Comparison of ENCODE assay signal across 22 mouse cellular contexts in genomic region chr19:15348356-15348755, GRCm38 (mm10).
"Had no signal": no experiment of that assay in that cellular context is flagged by ENCODE, and none has a peak within 500 bp of the region (broad histone marks: within the 10 kb centered on the region; RNA-seq: fewer than 3 reads in every experiment).

No protein-coding gene starts in this region.

- ATAC-seq: liver, postnatal 0 days; lung, postnatal 0 days; midbrain, embryonic 13.5 days had no signal

- H3K36me3 ChIP-seq: limb, embryonic 12.5 days; limb, embryonic 15.5 days; midbrain, embryonic 10.5 days; midbrain, embryonic 13.5 days; neural tube, embryonic 12.5 days; neural tube, embryonic 15.5 days; stomach, embryonic 15.5 days had no signal

- H3K9me3 ChIP-seq: limb, embryonic 12.5 days; limb, embryonic 15.5 days; megakaryocyte, embryonic 14.5 days; midbrain, embryonic 10.5 days; midbrain, embryonic 13.5 days; neural tube, embryonic 12.5 days; neural tube, embryonic 15.5 days; stomach, embryonic 15.5 days had no signal

- H3K4me3 ChIP-seq: limb, embryonic 12.5 days; limb, embryonic 15.5 days; megakaryocyte, embryonic 14.5 days; midbrain, embryonic 10.5 days; midbrain, embryonic 13.5 days; neural tube, embryonic 12.5 days; neural tube, embryonic 15.5 days; stomach, embryonic 15.5 days had no signal

- H3K27ac ChIP-seq: kidney, postnatal 0 days; limb, embryonic 12.5 days; limb, embryonic 15.5 days; liver, embryonic 14.5 days; midbrain, embryonic 10.5 days; midbrain, embryonic 13.5 days; neural tube, embryonic 12.5 days; neural tube, embryonic 15.5 days; stomach, embryonic 15.5 days had no signal

- DNase-seq: kidney, postnatal 25 days; left cerebral cortex, postnatal 4 days; liver, postnatal 0 days; lung, embryonic 14.5 days; lung, postnatal 36 days; right cerebral cortex, adult 18-20 months; right cerebral cortex, postnatal 14 days; right cerebral cortex, postnatal 4 days; spleen, adult 18-20 months; thymus, postnatal 25 days had no signal

- H3K9ac ChIP-seq: limb, embryonic 12.5 days; limb, embryonic 15.5 days; liver, embryonic 14.5 days; liver, postnatal 0 days; lung, embryonic 14.5 days; midbrain, embryonic 13.5 days; neural tube, embryonic 12.5 days; neural tube, embryonic 15.5 days; stomach, embryonic 15.5 days had no signal

- H3K4me2 ChIP-seq: limb, embryonic 12.5 days; limb, embryonic 15.5 days; liver, embryonic 11.5 days; lung, embryonic 14.5 days; midbrain, embryonic 13.5 days; neural tube, embryonic 12.5 days; neural tube, embryonic 15.5 days; stomach, embryonic 15.5 days had no signal

- H3K4me1 ChIP-seq: limb, embryonic 12.5 days; limb, embryonic 15.5 days; megakaryocyte, embryonic 14.5 days; midbrain, embryonic 10.5 days; midbrain, embryonic 13.5 days; neural tube, embryonic 12.5 days; neural tube, embryonic 15.5 days; stomach, embryonic 15.5 days had no signal

- H3K27me3 ChIP-seq: limb, embryonic 12.5 days; limb, embryonic 15.5 days; megakaryocyte, embryonic 14.5 days; midbrain, embryonic 13.5 days; neural tube, embryonic 12.5 days; neural tube, embryonic 15.5 days; stomach, embryonic 15.5 days had no signal
